Mouse (Mus musculus): Measurements from ENCODE around the gene Orai2.
A peak's percentile ranks its signal among the peaks of the same experiment; 100 is the strongest.
"Not testable (repeated sequence)": the region's sequence is repeated elsewhere in the genome, so short reads cannot be mapped to it uniquely, and the experiment has no call there.

The Orai2 gene

DNA sequence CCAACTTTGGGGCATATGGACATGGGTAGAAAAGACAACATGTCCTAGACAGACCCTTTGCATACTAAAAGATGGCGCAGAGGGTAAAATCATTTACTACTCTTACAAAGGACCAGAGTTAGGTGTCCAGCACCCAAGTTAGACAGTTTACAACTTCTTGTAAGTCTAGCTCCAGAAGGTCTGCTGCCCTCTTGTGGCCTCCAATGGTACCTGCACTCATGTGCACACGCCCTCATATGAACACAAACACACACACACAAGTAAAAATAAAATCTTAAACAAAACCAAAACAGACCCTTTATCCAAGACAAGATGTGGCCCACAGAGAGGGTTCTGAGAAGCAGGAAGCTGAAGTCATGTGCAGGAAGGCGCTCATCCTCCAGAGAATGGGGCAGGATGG lies 2.4 kb downstream of the Orai2 start:
- Histone ChIP-seq H3K36me3 (ENCODE audit: insufficient read depth, low read length) (no peaks in the 10 kb centered on the region), H3K4me3 (replicated peaks; ENCODE audit: low read length) (no peak overlapping the region), H3K9me3 (ENCODE audit: low read length) (peaks cover 13% of the 10 kb centered on the region), H3K27me3 (ENCODE audit: insufficient read depth, low read length) (peaks cover 15% of the 10 kb centered on the region), H3K4me1 (replicated peaks; ENCODE audit: low read depth, low read length) (peaks cover 44% of the 10 kb centered on the region)
- TF ChIP-seq POU5F1 (IDR thresholded peaks at IDR 0.05; ENCODE audit: borderline replicate concordance, low read length) (no peak), CTCF (conservative IDR thresholded peaks at IDR 0.05; ENCODE audit: low read length) (peak; percentile 57), NANOG (IDR thresholded peaks at IDR 0.05; ENCODE audit: borderline replicate concordance, low read length) (no peak)

DNA sequence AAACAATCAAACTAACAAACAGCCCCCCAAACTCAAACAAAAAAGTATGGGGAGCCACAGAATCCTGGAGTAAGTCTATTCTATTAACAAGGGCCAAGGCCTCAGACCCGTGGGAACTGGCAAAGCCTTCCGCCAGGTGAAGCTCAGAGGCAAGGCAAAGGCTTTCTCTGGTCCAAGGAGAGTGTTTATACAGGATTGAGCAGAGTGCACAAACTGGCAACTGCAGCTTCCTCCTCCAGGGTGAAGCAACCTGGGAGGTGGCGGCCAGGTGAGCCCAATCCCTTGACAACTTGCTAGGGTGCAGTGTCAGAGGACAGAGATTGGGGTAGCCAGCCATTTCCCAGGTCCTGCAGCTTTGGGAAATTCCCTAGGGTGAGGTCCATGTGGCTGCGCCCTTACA lies 3.2 kb downstream of the Orai2 start:
- Histone ChIP-seq H3K36me3 (ENCODE audit: insufficient read depth, low read length) (no peaks in the 10 kb centered on the region), H3K4me3 (replicated peaks; ENCODE audit: low read length) (no peak overlapping the region), H3K4me1 (replicated peaks; ENCODE audit: low read depth, low read length) (peaks cover 38% of the 10 kb centered on the region), H3K9me3 (ENCODE audit: low read length) (peaks cover 13% of the 10 kb centered on the region), H3K27me3 (ENCODE audit: insufficient read depth, low read length) (peaks cover 15% of the 10 kb centered on the region)
- TF ChIP-seq POU5F1 (IDR thresholded peaks at IDR 0.05; ENCODE audit: borderline replicate concordance, low read length) (no peak), NANOG (IDR thresholded peaks at IDR 0.05; ENCODE audit: borderline replicate concordance, low read length) (no peak), CTCF (conservative IDR thresholded peaks at IDR 0.05; ENCODE audit: low read length) (no peak)

DNA sequence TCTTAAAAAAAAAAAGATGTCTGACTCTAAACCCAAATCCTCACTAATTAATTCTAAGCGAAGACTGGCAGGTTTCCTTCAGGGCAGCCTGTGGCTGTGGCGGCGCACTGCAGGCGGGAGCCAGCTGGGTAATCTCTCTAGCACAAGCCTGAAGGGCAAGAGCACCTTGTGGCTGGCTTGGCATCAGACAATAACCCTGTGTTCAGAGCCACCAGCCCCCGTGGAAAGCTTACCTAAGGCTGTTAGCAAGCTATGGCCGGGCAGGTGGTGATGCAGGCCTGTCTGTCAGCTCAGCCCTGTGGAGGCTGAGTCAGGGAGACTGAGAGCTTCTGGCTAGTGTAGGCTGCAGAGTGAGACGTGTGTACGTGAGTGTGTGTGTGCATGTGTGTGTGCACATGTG lies 5.3 kb downstream of the Orai2 start:
- Histone ChIP-seq H3K4me3 (replicated peaks; ENCODE audit: low read length) (no peak overlapping the region), H3K27me3 (ENCODE audit: insufficient read depth, low read length) (peaks cover 9% of the 10 kb centered on the region), H3K4me1 (replicated peaks; ENCODE audit: low read depth, low read length) (peaks cover 22% of the 10 kb centered on the region), H3K9me3 (ENCODE audit: low read length) (peaks cover 16% of the 10 kb centered on the region), H3K36me3 (ENCODE audit: insufficient read depth, low read length) (no peaks in the 10 kb centered on the region)
- TF ChIP-seq POU5F1 (IDR thresholded peaks at IDR 0.05; ENCODE audit: borderline replicate concordance, low read length) (no peak), NANOG (IDR thresholded peaks at IDR 0.05; ENCODE audit: borderline replicate concordance, low read length) (no peak), CTCF (conservative IDR thresholded peaks at IDR 0.05; ENCODE audit: low read length) (no peak)

DNA sequence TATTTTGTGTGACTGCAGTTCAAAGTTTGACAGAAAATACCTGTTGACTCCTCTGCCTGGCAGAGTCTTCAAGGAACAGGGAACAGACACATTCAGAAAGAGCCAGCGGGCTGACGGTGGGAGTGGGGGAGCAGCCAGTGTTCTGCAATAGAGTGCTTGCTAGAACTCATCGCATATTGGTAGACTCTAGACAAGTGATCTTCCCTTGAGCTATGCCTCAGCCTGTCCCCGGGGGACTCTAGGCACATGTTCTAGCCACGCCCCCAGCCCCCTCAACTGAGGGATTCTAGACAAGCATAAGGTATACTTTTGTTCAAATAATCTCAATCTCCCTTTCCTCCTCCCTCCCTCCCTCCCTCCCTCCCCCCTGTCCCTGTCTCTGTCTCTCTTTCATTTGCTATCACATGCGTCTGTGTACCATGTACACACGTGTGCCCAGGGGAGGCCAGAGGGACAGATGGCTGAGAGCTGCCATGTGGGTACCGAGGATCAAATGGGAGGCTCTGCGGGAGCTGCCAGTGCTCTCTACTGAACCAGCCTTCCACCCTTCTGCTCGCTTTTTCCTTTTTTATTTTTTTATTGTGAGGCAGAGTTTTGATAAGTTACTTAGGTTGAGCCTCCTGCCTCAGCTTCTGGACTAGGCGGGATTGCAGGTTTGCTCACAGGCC lies 6.6 kb downstream of the Orai2 start:
- TF ChIP-seq POU5F1 (IDR thresholded peaks at IDR 0.05; ENCODE audit: borderline replicate concordance, low read length), result no peak
- no peak for TF ChIP-seq CTCF (conservative IDR thresholded peaks at IDR 0.05; ENCODE audit: low read length)
- TF ChIP-seq NANOG (IDR thresholded peaks at IDR 0.05; ENCODE audit: borderline replicate concordance, low read length), result no peak
- no peak overlapping the region for H3K4me3 ChIP-seq (replicated peaks; ENCODE audit: low read length)
- H3K9me3 ChIP-seq (ENCODE audit: low read length), result peaks cover 20% of the 10 kb centered on the region
- H3K4me1 ChIP-seq (replicated peaks; ENCODE audit: low read depth, low read length), result peaks cover 14% of the 10 kb centered on the region
- no peaks in the 10 kb centered on the region for H3K27me3 ChIP-seq (ENCODE audit: insufficient read depth, low read length)
- H3K36me3 ChIP-seq (ENCODE audit: insufficient read depth, low read length), result no peaks in the 10 kb centered on the region

DNA sequence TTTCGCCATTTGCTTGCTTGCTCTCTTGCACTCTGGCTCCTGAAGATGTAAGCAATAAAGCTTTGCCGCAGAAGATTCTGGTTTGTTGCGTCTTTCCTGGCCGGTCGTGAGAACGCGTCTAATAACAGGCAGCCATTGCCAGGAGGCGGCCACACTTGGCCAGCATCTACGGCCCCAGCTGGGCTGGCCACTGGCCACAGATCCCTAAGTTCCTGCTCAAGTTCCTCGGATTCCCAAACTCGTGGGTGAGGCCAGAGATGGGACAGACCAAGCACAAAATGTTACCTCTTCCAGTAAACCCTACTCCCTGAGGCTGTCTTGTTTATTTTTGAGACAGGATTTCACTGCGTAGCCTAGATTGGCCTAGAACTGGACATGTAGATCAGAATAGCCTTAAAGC lies 10.4 kb downstream of the Orai2 start:
- H3K4me3 ChIP-seq (replicated peaks; ENCODE audit: low read length); H3K4me1 ChIP-seq (replicated peaks; ENCODE audit: low read depth, low read length); H3K36me3 ChIP-seq (ENCODE audit: insufficient read depth, low read length); H3K27me3 ChIP-seq (ENCODE audit: insufficient read depth, low read length): not testable (repeated sequence)
- H3K9me3 ChIP-seq (ENCODE audit: low read length), result peaks cover 17% of the 10 kb centered on the region

DNA sequence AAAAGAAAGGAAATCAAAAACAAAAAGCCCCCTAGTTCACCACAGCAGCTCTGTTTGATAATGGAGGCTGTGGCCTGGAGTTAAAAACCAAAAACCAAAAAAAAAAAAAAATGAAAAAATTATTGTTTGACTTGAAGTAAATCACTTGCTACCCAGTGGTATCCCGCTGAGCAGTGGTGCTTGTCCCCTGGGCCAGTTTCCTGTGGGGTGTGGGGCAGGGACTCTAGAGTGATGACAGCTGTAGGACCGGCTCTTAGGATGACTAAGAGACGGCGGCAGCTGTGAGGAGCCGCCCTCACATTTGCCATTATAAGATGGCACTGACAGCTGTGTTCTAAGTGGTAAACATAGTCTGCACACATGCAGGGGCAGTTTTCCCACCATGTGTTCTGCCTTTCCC lies 15.1 kb downstream of the Orai2 start:
- no peak for TF ChIP-seq CTCF (conservative IDR thresholded peaks at IDR 0.05; ENCODE audit: low read length)
- no peak for TF ChIP-seq POU5F1 (IDR thresholded peaks at IDR 0.05; ENCODE audit: borderline replicate concordance, low read length)
- TF ChIP-seq NANOG (IDR thresholded peaks at IDR 0.05; ENCODE audit: borderline replicate concordance, low read length), result no peak
- H3K27me3 ChIP-seq (ENCODE audit: insufficient read depth, low read length), result no peaks in the 10 kb centered on the region
- no peaks in the 10 kb centered on the region for H3K36me3 ChIP-seq (ENCODE audit: insufficient read depth, low read length)
- peaks cover 48% of the 10 kb centered on the region for H3K9me3 ChIP-seq (ENCODE audit: low read length)
- H3K4me3 ChIP-seq (replicated peaks; ENCODE audit: low read length), result no peak overlapping the region
- no peaks in the 10 kb centered on the region for H3K4me1 ChIP-seq (replicated peaks; ENCODE audit: low read depth, low read length)

DNA sequence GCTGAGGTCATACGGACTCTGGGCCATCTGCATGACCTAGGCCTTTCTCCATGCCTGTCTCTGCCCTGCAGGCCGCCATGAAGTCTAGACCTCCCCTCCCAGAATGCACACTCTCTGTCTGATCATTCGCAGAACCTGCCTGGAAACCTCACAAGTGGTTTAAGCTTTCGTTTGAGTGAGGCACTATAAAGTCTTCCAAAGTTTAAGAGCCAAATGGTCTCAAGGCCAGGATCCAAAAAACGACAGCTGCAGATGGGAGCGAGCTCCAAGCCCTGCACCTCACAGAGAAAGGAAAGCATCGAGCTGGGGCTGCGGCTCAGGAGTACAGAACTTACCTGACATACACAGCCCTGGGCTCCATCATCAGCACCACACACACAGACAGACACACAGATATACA lies 18.1 kb downstream of the Orai2 start:
- Histone ChIP-seq H3K4me3 (replicated peaks; ENCODE audit: low read length) (no peak overlapping the region), H3K36me3 (ENCODE audit: insufficient read depth, low read length) (no peaks in the 10 kb centered on the region), H3K9me3 (ENCODE audit: low read length) (peaks cover 43% of the 10 kb centered on the region), H3K27me3 (ENCODE audit: insufficient read depth, low read length) (no peaks in the 10 kb centered on the region), H3K4me1 (replicated peaks; ENCODE audit: low read depth, low read length) (no peaks in the 10 kb centered on the region)
- TF ChIP-seq NANOG (IDR thresholded peaks at IDR 0.05; ENCODE audit: borderline replicate concordance, low read length) (no peak), CTCF (conservative IDR thresholded peaks at IDR 0.05; ENCODE audit: low read length) (no peak), POU5F1 (IDR thresholded peaks at IDR 0.05; ENCODE audit: borderline replicate concordance, low read length) (no peak)

DNA sequence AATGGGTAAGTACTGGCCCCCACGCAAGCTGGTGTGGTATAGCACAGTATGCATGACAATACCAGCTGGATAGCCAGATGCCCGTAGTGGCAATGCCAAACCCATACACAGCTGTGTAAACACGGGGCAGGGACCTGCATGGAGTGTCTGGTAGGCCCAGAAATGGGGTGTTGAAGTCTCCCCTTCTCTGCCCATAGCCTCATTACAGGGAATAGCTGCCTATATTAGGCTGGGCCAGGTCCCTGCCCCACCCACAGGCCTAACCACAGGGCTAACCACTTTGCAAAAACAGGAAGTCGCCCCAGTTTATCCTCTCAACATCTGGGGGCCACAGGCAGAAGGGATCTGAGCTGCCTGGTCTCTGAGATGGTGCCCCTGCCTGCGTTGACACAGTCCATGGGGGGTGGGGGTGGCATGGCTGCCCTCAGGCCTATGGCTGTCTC lies 21.4 kb downstream of the Orai2 start:
- not testable (repeated sequence) for H3K36me3 ChIP-seq (ENCODE audit: insufficient read depth, low read length); H3K4me3 ChIP-seq (replicated peaks; ENCODE audit: low read length); H3K4me1 ChIP-seq (replicated peaks; ENCODE audit: low read depth, low read length); H3K27me3 ChIP-seq (ENCODE audit: insufficient read depth, low read length)
- peaks cover 28% of the 10 kb centered on the region for H3K9me3 ChIP-seq (ENCODE audit: low read length)

DNA sequence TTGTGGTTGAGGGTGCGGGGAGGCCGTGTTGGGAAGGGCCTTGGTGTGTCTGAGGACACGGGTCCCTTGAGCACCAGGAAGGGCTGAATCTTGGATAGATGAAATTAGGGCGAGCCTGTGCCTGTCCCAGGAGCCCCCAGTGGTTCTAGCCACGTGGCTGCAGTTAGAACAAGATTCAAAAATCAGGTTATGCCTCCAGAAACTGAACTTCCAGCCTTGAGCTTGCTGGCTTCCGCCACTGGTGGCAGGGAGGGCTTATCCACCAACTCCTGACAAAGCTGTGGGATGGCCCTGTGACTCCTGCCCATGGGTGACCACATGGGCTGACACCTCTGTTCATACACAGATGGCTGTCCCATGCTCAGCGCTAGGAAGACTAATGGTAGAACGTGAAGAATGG lies 22.8 kb downstream of the Orai2 start:
- no peaks in the 10 kb centered on the region for H3K36me3 ChIP-seq (ENCODE audit: insufficient read depth, low read length)
- TF ChIP-seq NANOG (IDR thresholded peaks at IDR 0.05; ENCODE audit: borderline replicate concordance, low read length), result no peak
- peaks cover 21% of the 10 kb centered on the region for H3K9me3 ChIP-seq (ENCODE audit: low read length)
- H3K4me3 ChIP-seq (replicated peaks; ENCODE audit: low read length), result no peak overlapping the region
- 0 out of 2 replicates have a peak, but pooled peaks cover 4% of the 10 kb centered on the region for H3K4me1 ChIP-seq (replicated peaks; ENCODE audit: low read depth, low read length)
- no peaks in the 10 kb centered on the region for H3K27me3 ChIP-seq (ENCODE audit: insufficient read depth, low read length)
